Mouse (Mus musculus): Measurements from ENCODE around the gene Sox13.

- no peak for TF ChIP-seq CTCF (IDR thresholded peaks at IDR 0.05; ENCODE audit: low read depth, low read length)
- TF ChIP-seq POLR2AphosphoS5 (IDR thresholded peaks at IDR 0.05; ENCODE audit: insufficient replicate concordance, low read depth, low read length): no peak
- TF ChIP-seq GATA1 (IDR thresholded peaks at IDR 0.05; ENCODE audit: borderline replicate concordance, low read length): no peak
Measured at GRCm38 (mm10) chr1:133372113-133372512, 52.1 kb downstream of the Sox13 start.

Data from G1E (cell line).